Mouse (Mus musculus) heart, embryonic 16.5 days (tissue): ENCODE data around the gene Srsf12. TPM values are rescaled to one million over a fixed set of nuclear protein-coding genes. Genes with fewer than 3 reads are reported as not detected.

Source experiments
- ATAC-seq: fragments of 200-750 bp; cut with Nextera tagmentation; replicated peaks from 2 replicates; pipeline ENCODE4 v1.8.0; 2017; ENCODE audit warnings: moderate number of reproducible peaks; ENCODE audit not compliant: insufficient read depth, low FRiP score; ENCODE audit errors: extremely low read depth
- H3K27ac ChIP-seq: fragments of 300-500 bp; sonication (generic); 2 replicates; pipeline ENCODE4 v1.5.1; 2014; ENCODE audit warnings: mild to moderate bottlenecking, low read length, control low read depth, moderate library complexity
- H3K27me3 ChIP-seq: fragments of 300-500 bp; sonication (generic); 2 replicates; pipeline ENCODE4 v1.6.1; 2014; ENCODE audit warnings: low read length, mixed read lengths; ENCODE audit not compliant: control insufficient read depth, insufficient read depth
- H3K36me3 ChIP-seq: fragments of 300-500 bp; sonication (generic); 2 replicates; pipeline ENCODE4 v1.6.1; 2014; ENCODE audit not compliant: control insufficient read depth, insufficient read depth
- H3K4me1 ChIP-seq: fragments of 300-500 bp; sonication (generic); 2 replicates; pipeline ENCODE4 v1.6.1; 2014; ENCODE audit warnings: low read length, mixed read lengths; ENCODE audit not compliant: control insufficient read depth, insufficient read depth
- H3K4me2 ChIP-seq: fragments of 300-500 bp; sonication (generic); 2 replicates; pipeline ENCODE4 v1.6.1; 2014; ENCODE audit warnings: low read depth, mild to moderate bottlenecking, control low read depth, low read length
- H3K4me3 ChIP-seq: fragments of 300-500 bp; sonication (generic); 2 replicates; pipeline ENCODE4 v1.5.1; 2014; ENCODE audit warnings: mild to moderate bottlenecking, control low read depth, low read length
- H3K9ac ChIP-seq: fragments of 300-500 bp; sonication (generic); 2 replicates; pipeline ENCODE4 v1.6.1; 2014; ENCODE audit warnings: low read length, control low read depth
- H3K9me3 ChIP-seq: fragments of 300-500 bp; sonication (generic); replicated peaks from 2 replicates; pipeline ENCODE4 v1.6.1; 2016; ENCODE audit warnings: low read length; ENCODE audit not compliant: control insufficient read depth
- WGBS: fragments of 180-500 bp; shearing (Covaris S2); extraction: QIAGEN DNeasy Blood & Tissue Kit; methylation state at CpG from one replicate; pipeline ENCODE4 v1.1.7; 2014; 5-methylcytosine and 5-hydroxymethylcytosine counted together
- polyA plus RNA-seq: library from polyadenylated mRNA; unstranded; fragments of >200 nt; fragmentation: Nextera tagmentation; extraction: Ambion mirVana; gene quantifications from 2 replicates; pipeline ENCODE4 v1.2.1, GENCODE M21; 2015

Gene Srsf12
- polyA plus RNA-seq: 1.6 and 2.3 TPM in 2 replicates

- Histone ChIP-seq H3K9me3 (peaks cover 3% of the 10 kb centered on the region; the same call in 1 of the 2 replicates), H3K4me3 (peak within 1 kb of the TSS; percentile 71), H3K4me1 (peaks cover 9% of the 10 kb centered on the region), H3K27ac (no peak within 1 kb of the TSS), H3K4me2 (peak within 1 kb of the TSS; percentile 100), H3K36me3 (no peaks in the 10 kb centered on the region), H3K9ac (peak within 1 kb of the TSS; percentile 82), H3K27me3 (peaks cover 2% of the 10 kb centered on the region)
- peak; percentile 70 for ATAC-seq
- 4% methylated on average over 51 of the region's 65 CpGs for WGBS
Observed at GRCm38 (mm10) chr4:33208881-33209841, at the start of gene Srsf12. TSS of gene Srsf12 (plus strand) at chr4:33208991.

- no peak overlapping the region for H3K4me2 ChIP-seq
- H3K4me1 ChIP-seq: peaks cover 3% of the 10 kb centered on the region; the same call in 1 of the 2 replicates
- no peak for ATAC-seq
- H3K9me3 ChIP-seq: no peaks in the 10 kb centered on the region
- no peaks in the 10 kb centered on the region; the same call in 1 of the 2 replicates for H3K27me3 ChIP-seq
- H3K27ac ChIP-seq: no peak overlapping the region
- peaks cover 3% of the 10 kb centered on the region for H3K36me3 ChIP-seq
- no peak overlapping the region for H3K9ac ChIP-seq
- no peak overlapping the region for H3K4me3 ChIP-seq
- 86% methylated on average over 5 of the region's 5 CpGs for WGBS
Observed at GRCm38 (mm10) chr4:33183477-33183876, 25.3 kb upstream of the Srsf12 start.

- Histone ChIP-seq H3K4me1 (peaks cover 3% of the 10 kb centered on the region; the same call in 1 of the 2 replicates), H3K4me2 (peak overlapping the region; percentile 87), H3K9ac (no peak overlapping the region), H3K4me3 (peak overlapping the region; percentile 72), H3K27ac (peak overlapping the region; percentile 51; the same call in 1 of the 2 replicates), H3K9me3 (no peaks in the 10 kb centered on the region), H3K36me3 (no peaks in the 10 kb centered on the region; the same call in 1 of the 2 replicates), H3K27me3 (no peaks in the 10 kb centered on the region; the same call in 1 of the 2 replicates)
- no peak for ATAC-seq
- 18% methylated on average over 9 of the region's 9 CpGs for WGBS
Observed at GRCm38 (mm10) chr4:33188164-33188563, 20.6 kb upstream of the Srsf12 start.

- H3K27me3 ChIP-seq: no peaks in the 10 kb centered on the region; the same call in 1 of the 2 replicates
- no peaks in the 10 kb centered on the region for H3K9me3 ChIP-seq
- under 1% methylated on average over 123 of the region's 123 CpGs for WGBS
- H3K4me2 ChIP-seq: peak overlapping the region; percentile 87
- peak overlapping the region; percentile 92 for H3K27ac ChIP-seq
- peak overlapping the region; percentile 83 for H3K9ac ChIP-seq
- peak; percentile 89 for ATAC-seq
- H3K4me3 ChIP-seq: peak overlapping the region; percentile 72
- peaks cover 3% of the 10 kb centered on the region; the same call in 1 of the 2 replicates for H3K4me1 ChIP-seq
- no peaks in the 10 kb centered on the region for H3K36me3 ChIP-seq
Observed at GRCm38 (mm10) chr4:33188781-33189734, 19.7 kb upstream of the Srsf12 start.

GRCm38 (mm10) chr4:33189735-33190036 is 19.1 kb upstream of the Srsf12 start, which contains the start of gene Pm20d2:
TSS of gene Pm20d2 (minus strand) at chr4:33189737.
- Histone ChIP-seq H3K4me2 (peak within 1 kb of the TSS; percentile 87), H3K27ac (peak within 1 kb of the TSS; percentile 92), H3K4me1 (peaks cover 3% of the 10 kb centered on the region; the same call in 1 of the 2 replicates), H3K9me3 (peaks cover 1% of the 10 kb centered on the region; the same call in 1 of the 2 replicates), H3K4me3 (peak within 1 kb of the TSS; percentile 72), H3K36me3 (no peaks in the 10 kb centered on the region), H3K27me3 (no peaks in the 10 kb centered on the region; the same call in 1 of the 2 replicates), H3K9ac (peak within 1 kb of the TSS; percentile 83)
- WGBS: 19% methylated on average over 6 of the region's 6 CpGs
- ATAC-seq: no peak

GRCm38 (mm10) chr4:33198117-33198516 is 10.7 kb upstream of the Srsf12 start:
- no peak overlapping the region for H3K4me2 ChIP-seq
- no peak for ATAC-seq
- no peaks in the 10 kb centered on the region for H3K4me1 ChIP-seq
- no peaks in the 10 kb centered on the region for H3K27me3 ChIP-seq
- H3K27ac ChIP-seq: no peak overlapping the region
- H3K9ac ChIP-seq: no peak overlapping the region
- 22% methylated on average over 2 of the region's 2 CpGs for WGBS
- peaks cover 5% of the 10 kb centered on the region; the same call in 1 of the 2 replicates for H3K9me3 ChIP-seq
- H3K4me3 ChIP-seq: no peak overlapping the region
- H3K36me3 ChIP-seq: no peaks in the 10 kb centered on the region

- H3K27me3 ChIP-seq: peaks cover 2% of the 10 kb centered on the region
- 10% methylated on average over 4 of the region's 4 CpGs for WGBS
- no peak for ATAC-seq
Observed at GRCm38 (mm10) chr4:33204682-33205081, 4.1 kb upstream of the Srsf12 start.

GRCm38 (mm10) chr4:33207551-33207950 is 1.2 kb upstream of the Srsf12 start:
- no peaks in the 10 kb centered on the region for H3K36me3 ChIP-seq
- H3K4me3 ChIP-seq: no peak overlapping the region
- WGBS: 79% methylated on average over 2 of the region's 2 CpGs
- H3K4me1 ChIP-seq: peaks cover 9% of the 10 kb centered on the region
- no peak overlapping the region for H3K27ac ChIP-seq
- no peak for ATAC-seq
- H3K9ac ChIP-seq: no peak overlapping the region
- no peaks in the 10 kb centered on the region for H3K9me3 ChIP-seq
- no peak overlapping the region for H3K4me2 ChIP-seq
- peaks cover 2% of the 10 kb centered on the region for H3K27me3 ChIP-seq

More at GRCm38 (mm10) chr4:33204682-33205081, 4.1 kb upstream of the Srsf12 start:
- H3K9ac ChIP-seq: no peak overlapping the region
- no peak overlapping the region for H3K27ac ChIP-seq
- no peak overlapping the region for H3K4me3 ChIP-seq
- H3K9me3 ChIP-seq: no peaks in the 10 kb centered on the region
- no peaks in the 10 kb centered on the region for H3K36me3 ChIP-seq
- H3K4me1 ChIP-seq: peaks cover 8% of the 10 kb centered on the region
- no peak overlapping the region for H3K4me2 ChIP-seq
